Mouse (Mus musculus): Measurements from ENCODE around the gene Ntn1.
A peak's percentile ranks its signal among the peaks of the same experiment; 100 is the strongest.

The Ntn1 gene

DNA sequence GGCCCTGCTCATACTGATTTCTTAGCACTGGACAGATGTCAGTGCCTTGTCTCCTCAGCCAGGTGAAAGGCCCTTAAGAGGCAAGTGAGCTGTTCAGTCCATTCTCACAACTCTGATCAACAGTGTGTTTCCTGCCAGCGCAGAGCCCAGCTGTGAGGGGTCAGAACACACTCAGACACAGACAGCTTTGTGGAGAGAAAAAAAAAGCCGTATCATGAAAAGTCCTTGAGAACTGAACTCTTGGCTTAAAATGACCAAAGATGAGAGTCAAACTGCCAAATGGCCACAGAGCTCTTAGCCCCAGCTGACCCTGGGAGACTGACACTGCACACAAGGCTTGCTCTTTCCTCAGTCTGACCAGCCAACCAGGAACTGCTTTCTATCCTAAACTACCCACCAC, 192.6 kb downstream of the Ntn1 start:
- no peak for DNase-seq

DNA sequence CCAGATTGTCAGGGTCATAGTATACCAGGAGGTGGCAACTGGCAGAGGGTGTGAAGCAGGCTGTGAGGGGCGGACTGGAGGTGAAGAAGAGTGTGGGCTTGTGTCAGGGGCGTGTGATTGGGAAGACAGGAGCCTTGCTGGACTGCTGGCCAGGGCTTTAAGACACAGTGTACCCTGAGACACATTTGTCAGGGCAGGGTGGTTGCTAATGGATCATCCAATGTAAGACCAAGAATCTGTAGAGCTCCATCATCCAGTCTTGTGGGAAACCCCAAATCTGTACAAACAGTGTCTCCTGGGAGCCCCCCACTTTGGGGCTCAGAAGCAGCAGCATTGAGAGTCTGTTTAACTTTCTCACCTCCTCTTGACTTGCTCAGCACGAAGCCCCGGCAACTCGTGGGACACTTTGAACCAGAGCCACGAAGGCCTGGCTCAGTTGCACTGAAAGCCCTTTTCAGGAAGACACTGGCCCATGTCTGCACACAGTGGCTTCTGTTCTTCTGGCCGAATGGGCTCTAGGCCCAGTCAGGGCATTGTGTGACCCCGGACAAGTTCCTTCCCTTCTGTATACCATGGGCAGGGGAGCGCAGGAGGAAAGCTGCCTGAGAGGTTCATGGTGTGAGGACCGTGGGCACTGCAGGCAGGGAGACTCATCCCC, 194.9 kb downstream of the Ntn1 start:
- DNase-seq, result no peak

DNA sequence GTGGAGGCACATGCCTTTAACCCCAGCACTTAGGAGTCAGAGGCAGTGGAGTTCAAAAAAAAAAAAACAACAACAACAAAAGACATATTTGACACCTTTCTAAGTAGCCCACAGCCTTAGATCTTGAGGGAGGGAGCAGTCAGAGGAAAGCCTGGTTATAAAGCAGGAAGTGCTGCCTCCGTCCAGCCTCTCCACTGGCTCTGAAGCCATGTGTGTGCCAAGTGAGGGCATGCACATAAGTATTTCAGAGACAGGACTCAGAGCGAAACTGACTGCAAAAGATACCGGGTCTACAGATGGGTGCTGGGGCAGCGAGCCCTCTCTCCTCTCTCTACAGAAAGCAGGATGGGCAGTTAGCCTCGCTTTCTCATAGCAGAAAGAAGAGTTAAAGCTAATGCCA, 196.2 kb downstream of the Ntn1 start:
- no peak for DNase-seq

DNA sequence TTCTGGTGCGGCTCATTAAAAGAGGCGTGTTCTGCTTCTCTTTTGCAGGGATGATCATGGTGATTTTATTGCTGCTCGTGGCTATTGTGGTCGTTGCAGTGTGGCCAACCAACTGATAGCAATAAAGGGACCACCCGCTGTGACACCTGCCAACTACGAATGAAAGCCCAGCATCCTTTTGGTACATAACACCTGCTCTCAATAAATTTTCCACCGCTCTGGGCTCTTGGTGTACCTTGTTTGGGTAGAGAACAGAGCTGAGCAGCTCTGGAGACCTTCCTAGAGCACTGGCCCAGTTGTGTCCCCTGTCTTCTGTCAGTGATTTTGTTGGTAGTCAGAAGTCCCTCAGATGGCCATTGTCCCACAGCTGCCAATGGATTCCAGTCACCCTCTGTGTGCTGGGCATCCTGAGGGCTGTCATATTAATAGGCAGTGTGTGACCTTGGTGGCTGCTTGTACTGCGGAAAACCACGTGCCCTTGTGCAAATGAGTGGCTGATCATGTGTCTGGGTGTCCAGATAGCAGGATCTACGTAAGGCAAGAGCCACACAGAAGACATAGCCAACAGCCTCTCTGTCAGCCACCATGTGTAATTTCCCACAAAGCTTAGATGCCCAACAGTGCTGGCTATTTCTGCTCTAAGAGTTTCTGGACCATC, 196.8 kb downstream of the Ntn1 start:
- no peak for DNase-seq

DNA sequence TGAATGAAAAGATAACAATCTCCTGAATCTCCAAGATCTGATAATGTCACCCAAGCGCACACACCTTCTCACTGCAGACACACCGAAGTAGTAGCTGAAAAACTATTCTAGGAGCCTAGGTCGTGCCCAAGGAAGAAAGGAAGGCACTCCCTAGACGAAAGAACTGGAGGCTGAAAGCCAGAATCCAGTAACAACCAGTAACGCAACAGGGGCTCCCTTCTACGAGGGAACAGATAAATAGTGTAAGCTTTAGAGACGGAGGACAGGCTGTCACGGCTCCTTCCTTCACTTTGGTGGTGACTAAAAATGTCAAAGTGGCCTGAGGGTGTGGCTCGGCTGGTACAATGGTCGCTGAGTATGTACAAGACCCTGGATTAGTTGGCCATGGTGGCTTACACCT, 198.1 kb downstream of the Ntn1 start:
- no peak for DNase-seq

DNA sequence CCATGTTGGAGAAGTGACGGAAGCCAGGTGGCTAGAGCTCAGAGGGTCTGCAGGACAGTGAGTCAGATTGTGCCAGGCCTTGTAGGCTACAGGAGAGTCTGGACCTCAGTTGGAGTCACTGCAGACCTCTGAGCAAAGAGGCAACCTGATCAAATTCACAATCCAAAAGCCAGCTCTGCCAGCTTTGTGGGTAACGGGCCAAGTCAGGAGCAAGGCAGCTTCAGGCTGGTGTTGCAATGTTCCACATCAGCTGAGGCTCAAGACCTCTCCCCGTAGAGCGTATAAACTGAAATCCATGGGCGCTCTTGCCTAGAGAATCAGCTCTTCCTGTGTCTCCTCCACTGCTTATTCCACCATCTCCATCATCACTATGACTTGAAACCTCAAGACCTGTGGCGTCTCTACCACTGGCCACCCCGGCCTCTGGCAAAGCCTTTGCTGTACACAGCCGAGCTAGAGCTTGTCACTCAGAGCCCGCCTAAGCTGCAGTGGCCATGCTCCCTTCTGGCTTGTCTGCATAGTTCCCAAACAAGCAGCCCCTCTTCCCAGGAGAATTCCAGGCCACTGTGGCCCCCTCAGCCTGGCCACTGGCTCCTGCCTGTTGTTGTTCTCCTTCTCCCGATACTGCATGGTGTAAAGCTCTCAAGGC, 198.7 kb downstream of the Ntn1 start:
- DNase-seq, result no peak

DNA sequence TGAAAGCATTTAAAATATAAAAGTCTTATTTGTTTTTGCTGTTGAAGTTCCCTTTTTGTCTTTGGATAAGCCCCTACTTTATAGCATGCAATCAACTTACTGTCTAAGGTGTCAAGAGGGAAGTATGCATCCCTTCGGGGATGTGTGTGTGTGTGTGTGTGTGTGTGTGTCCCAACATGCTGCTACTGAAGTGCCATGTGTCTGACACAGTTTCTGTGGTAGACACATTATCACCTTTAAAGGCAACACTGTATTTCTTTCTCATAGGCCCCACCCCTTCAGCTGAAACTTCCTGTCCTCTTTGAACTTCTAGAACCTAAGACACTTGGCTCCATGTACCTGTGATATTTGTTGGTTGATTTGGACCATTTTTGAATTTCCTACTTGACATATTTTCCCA, 199.6 kb downstream of the Ntn1 start:
- peak in 1 of 2 experiments; percentile 27 for DNase-seq

DNA sequence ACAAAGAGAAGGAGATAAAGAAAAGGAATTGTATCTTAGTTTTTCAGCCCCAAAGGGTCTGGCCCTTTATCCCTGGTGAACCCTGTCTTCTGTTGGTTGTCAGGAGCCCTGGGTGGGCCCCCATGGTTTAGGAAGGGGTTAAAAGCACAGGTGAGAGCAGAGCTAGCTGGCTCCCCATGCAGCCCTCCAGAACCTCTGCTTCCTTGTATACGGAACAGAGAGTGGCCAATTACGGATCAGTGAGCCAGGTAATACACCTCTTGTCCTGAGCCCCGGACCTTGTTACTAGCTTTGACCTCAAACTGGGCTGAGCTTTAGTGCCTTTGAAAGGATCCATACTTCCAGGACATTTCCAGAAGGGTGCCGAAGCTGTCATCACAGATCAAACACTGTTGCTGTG, 200.1 kb downstream of the Ntn1 start:
- no peak for DNase-seq

DNA sequence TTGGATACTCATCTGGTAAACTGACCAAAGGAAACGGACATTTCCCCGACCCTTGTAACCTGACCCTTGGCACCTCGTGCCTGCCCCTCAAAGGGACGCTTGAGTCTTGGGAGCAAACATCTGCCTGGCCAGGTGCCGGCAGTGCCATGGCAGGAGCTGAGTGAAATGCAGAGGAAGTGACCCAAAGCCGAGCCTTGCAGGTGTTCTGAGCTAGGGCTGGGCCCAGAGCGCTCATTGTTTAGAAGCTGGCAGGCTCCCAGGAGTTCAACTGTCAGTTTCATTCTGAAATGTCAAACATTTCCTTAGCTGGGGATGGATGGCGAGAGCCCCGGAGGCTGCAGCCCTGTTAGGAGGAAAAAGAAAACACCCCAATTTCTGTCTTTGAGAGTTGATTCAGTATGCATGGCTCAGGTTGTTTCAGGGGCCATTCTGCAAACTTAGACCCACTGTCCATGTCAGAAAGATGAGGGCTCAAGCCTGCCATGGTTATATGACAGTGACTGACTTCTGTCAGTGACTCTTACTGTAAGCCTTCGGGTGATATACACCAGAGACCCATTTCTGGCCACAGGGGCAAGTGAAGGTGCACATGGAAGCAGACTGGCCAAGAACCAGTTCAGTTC, 200.7 kb downstream of the Ntn1 start:
- peak; percentile 36 to 37 for DNase-seq

DNA sequence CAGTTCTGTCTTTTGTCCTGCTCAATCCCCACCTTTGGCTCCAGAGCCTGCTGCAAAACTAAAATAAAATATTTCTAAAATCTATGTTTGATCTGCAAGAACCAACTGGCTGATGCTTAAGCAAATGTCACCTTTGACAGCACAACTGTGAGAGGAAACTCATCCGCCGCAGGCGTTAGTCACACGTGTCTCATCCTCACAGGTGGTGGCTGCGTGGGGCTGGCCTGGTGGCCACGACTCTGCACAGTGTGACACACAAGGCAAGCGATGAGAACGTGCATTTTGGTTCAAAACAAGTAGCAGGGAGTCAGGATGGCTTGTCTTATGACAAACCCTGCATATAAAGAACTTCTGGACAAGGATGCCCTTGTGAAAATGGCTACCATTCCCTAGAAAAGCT, 201.5 kb downstream of the Ntn1 start:
- peak in 1 of 2 experiments; percentile 25 for DNase-seq

DNA sequence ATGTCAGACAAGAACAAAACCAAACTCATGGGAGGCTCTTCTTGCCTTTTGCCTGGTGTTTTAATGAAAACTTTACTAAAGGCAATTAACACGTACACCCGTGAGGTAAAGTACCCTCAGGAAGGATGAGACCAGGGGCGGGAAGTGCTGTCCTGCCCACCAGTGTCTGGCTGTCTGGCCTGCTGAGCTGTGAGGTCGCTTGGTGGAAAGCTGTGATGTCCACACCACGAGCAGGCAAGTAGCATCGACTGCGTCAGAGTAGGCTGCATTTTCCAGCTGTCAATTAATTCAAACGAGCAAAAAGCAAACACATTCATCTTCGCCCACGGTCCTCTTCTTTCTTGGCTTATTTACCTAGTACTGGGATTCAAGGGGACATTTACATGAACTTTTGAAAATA, 201.9 kb downstream of the Ntn1 start:
- no peak for DNase-seq

DNA sequence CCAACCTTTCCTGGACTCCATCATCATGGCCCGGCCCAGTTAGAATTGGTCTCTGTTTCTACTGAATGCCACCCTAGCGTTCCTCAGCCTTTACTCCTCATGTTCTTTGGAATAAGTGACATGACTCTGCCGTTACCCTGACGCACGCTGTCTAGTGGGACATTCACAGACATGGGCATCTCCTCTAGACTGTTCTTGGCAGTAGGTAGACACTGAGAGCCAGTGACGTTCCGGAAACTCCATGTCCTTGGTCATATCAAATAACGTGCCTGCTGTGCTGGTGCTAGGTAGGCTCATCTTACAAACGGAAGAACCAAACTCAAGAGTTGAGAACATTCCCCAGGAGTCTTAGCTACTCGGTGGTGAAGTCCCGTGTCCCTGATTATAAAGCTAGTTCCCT, 203.2 kb downstream of the Ntn1 start:
- DNase-seq, result no peak

DNA sequence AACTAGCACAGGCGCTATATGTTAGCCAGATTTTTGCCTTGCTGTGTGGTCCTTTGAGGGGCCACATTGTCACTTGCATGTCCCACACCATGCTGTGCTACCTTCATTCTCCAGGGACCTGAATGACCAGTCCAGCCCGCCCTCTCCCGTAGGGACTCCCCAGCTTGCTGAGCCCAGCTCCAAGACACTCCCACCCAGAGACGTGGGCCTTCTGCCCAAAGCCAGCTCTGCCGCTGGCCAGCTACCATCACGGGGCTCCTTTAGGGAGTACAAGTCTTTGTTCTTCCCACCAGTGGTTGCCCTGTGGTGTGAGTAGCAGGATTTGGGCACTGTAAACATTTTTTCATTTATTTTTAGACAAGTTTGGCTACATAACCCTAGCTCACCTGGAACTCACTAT, 204.1 kb downstream of the Ntn1 start:
- DNase-seq, result no peak

DNA sequence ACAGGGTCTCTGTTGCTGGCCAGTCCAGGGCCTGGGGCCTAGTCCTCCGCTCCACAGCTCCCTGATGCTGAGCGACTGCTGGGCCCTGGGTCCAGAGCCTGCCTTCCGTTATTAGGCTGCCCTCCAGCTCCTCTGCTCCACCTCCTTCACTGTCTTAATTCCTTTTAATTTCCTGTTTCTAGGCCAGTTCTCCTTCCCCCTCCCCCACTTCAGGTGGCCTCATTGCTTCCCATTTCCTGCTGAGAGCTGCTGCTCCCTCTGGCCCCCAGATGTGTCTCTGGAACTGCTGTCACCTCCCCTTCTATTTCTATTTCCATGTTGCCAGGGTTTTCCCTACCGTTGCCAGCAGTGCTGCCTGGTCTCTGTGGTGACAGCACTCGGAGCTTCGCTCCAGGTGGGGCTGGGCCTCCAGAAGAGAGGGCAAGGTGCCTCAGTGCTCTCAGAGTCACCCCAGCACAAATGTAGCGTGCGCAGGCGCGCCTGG, 204.9 kb downstream of the Ntn1 start:
- DNase-seq, result no peak

DNA sequence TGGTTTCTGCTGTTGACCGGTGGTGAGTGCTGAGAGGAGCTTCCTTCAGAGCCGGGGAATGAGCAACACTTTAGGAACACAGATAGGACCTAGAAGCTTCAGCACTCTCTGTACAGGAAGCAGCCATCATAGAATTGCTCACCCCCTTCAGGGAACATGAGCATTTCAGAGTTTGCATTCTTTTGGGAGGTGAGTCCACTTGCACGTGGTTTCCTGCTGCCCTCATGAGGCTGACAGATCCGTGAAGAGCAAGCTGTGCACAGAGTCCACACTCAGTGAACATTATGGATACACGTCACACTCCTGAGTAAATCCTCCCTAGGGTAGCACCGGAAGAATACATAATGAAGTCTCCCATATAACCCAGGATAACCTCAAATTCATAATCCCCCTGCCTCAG, 205.5 kb downstream of the Ntn1 start:
- DNase-seq, result no peak

DNA sequence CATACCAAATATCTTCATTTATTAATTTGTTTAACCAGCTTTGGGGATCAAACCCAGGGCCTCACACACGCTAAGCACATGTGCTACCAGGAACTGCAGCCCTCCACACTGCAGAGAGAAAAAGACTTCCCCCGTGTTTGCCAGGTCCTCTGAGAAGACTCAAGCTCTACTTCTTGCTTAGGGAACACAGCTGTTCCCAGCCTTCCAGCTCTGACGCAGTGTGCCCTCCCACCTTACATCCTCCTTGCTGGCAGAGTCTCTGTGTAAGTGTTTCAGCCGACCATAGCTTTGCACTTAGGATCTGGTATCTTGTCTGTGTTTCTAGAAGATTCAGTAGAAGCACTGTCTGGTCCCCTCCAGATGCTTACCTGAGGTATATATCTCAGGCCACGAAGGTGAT, 209.8 kb downstream of the Ntn1 start:
- no peak for DNase-seq

DNA sequence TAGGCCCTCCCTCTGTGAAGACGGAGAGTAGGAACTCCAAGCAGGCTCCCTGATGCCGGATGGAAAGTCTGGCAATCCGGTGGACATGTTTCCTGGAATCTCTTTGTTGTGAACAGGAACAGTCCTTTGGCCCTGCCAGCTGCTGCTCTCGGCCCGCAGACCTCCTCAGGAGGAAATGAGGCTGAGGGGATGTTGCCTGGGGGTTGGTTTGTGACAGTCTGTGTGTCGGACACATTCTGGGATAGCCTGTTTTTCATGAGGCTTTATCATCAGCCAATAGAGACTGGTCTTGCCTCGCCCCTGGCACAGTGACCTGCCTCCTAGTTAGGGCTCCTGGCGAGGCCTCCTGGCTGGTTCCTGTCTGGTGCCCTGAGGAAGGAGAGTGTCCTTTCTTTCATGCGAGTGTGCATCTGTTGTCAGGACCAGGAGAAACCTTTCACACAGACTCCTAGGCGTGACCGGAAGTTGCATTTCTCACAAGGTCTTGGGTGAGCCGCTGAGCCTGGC, 211.9 kb downstream of the Ntn1 start:
- no peak for DNase-seq

DNA sequence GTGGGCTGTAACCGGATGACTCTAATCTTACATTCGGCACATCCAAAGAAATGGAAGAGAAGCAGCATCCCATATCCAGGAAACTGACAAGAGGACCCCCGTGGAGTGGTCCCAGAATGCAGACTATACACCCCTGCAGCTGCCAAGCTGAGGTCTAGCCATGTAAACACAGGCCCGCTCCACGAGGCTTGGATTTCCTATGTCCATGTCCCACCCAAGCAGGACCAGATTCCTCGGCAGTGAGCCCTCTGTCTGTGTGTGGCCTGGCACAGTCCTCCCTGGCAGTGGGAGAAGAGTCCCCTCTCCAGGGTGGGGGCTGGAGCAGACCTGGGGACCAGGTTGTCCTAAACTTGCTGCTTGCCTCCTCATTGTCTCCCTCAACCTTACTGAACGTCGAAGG, 213.4 kb downstream of the Ntn1 start:
- DNase-seq, result no peak

DNA sequence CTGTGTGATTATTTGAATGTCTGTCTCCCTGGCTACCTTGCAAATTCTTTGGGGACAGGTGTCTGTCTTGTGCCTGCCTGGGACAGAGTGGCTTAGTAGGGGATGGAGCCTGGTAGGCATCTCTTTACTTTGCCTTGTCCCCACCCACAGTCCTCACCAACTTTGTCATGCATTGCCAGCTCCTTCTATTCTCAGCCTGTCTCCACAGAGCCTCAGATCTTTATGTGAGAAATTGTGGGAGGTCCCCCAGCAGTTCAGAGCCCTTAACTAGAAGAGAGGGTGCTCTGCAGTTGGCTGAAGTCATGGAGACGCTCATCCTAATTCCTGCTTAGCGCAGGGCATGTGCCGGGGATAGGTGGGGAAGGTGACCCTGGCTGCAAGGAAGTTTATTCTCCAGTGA, 215.0 kb downstream of the Ntn1 start:
- no peak for DNase-seq

DNA sequence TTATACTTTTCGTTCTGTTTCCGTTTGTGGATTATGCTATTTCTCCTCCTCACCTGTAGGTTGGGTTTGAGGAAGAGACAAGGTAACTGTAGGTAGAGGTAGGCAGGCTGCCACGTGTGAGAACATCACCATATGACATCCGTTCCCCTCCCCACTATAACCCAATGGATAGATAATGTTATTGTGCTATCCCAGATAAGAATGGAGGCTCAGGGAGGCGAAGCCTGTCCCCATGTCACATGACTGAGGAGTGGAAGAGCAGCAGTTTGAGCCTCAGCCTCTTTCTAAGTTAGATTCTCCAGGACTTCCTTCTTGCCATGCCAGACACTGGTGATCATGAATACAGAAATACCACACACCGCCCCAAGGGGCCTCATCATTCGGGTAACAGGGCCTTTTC, 223.2 kb downstream of the Ntn1 start:
- no peak for DNase-seq

DNA sequence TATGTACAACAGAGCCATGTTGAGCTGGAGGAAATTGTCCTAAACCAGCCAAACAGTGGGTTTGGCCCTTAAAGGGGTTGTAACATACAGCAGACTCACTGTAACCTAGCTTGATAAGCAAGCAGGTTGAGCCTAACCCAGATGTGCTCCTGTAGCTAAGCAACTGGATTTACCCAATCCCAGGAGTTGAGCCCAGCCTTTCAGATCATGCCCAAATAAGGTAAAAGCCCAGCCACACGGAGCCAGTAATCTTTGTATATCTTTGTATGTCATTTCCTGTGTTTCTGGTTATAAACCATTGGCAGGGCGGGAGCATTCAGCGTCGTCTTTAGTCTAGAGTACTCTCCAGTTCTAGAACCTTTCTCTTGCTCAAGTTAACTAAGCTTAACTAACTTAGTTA, 224.1 kb downstream of the Ntn1 start:
- DNase-seq, result no peak

DNA sequence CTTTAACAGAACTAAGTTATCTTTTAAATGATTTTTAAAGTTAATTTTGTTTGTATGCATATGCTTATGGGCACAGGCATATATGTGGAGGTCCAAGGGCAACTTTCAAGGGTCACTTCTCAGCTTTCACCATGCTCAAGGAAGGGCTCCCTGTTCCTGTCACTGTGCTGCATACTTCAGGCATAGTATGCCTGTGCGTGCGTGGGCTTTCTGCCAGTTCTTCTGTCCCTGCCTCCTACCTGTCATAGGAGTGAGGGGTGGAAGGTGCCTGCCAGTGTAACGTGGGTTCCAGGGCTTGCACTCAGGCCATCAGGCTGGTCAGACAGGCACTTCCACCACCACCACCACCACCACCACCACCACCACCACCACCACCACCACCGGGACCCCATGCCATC, 228.0 kb downstream of the Ntn1 start:
- no peak for DNase-seq

DNA sequence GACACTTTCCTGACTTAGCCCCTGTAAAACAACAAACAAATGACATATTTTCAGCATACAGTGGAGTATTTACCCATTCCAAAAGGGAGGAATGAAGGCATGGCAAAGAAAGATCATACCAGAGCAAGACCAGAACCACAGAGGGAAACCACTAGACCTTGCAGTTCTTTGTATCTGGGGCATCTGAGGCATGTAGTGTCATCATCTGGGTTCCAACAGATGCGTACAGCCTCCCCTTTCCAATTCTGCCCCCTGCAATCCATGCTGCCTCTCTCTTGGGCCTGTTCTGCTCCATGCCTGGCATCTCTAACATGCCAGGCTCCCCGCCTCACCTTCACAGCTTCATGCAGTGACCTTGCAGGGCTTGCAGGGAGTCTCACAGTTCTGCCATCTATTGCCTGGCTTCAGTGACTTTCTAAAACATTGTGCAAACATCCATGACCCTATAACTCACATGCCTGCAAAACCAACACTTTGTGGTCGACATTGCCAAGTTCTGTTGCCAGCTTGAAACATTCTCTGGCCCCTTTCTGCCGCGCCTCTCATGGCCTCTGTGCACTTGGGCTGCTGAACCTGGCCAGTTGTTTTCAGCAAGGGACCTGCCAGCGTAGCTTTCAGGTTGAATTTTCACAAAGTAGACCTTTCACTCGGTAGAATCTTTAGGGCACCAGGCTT, 228.5 kb downstream of the Ntn1 start:
- no peak for DNase-seq
